Mouse (Mus musculus) lung, postnatal 0 days (tissue): ENCODE data around the gene Arhgap19.

Experiments used
- CTCF ChIP-seq: IDR thresholded peaks from 2 replicates; pipeline ENCODE4 v1.5.1; 2016; ENCODE audit warnings: antibody characterized with exemption, mild to moderate bottlenecking
- EP300 ChIP-seq: IDR thresholded peaks from 2 replicates; pipeline ENCODE4 v1.6.1; 2016; ENCODE audit warnings: antibody characterized with exemption, mild to moderate bottlenecking, control low read depth

DNA sequence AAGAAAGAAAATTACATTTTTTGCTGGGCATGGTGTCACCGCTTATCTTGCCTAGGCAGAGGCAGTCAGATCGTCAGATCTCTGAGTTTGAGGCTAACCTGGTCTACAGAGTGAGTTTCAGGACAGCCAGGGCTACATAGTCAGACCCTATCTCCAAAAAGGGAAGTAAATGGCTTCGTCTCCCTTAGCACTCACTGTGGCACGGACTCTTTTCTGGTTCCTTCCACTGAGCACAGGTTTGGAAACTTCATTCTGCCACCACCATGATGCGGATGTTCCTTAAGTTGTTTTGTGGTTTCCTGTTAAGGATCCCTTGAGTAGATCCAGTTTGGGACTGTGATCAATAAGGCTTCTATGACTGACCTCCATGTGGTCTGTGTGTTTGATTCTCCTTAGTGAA, 23.1 kb upstream of the Arhgap19 start:
- no peak for TF ChIP-seq CTCF
- no peak for TF ChIP-seq EP300
